ENCODE assay signal across 8 mouse cellular contexts in genomic region chr9:66620581-66620981, GRCm38 (mm10). TPM values are rescaled to one million over a fixed set of nuclear protein-coding genes. Genes with fewer than 3 reads are reported as not detected.
A peak's percentile ranks its signal among the peaks of the same experiment; 100 is the strongest.
DNase-seq lines count a peak whose midpoint lies in the region; ATAC-seq and TF ChIP-seq lines count a peak whose summit lies in the region.

No protein-coding gene starts in this region.

- peak overlapping the region; percentile 82 for H3K27ac ChIP-seq in lung, embryonic 14.5 days (ENCODE audit: low read depth)

- 6% methylated on average over 6 of the region's 6 CpGs for WGBS in lung, embryonic 14.5 days

- peak overlapping the region; percentile 18 for H3K4me2 ChIP-seq in lung, embryonic 14.5 days

- no peaks in the 10 kb centered on the region for H3K27me3 ChIP-seq in lung, embryonic 14.5 days (ENCODE audit: insufficient read depth, low read length)

- peak; percentile 91 for ATAC-seq in lung, embryonic 14.5 days (ENCODE audit: insufficient read depth)

- no peaks in the 10 kb centered on the region for H3K36me3 ChIP-seq in lung, embryonic 14.5 days (ENCODE audit: insufficient read depth)

- H3K4me1 ChIP-seq in lung, embryonic 14.5 days (ENCODE audit: insufficient read depth) = peaks cover 8% of the 10 kb centered on the region

- TF ChIP-seq POLR2A in brain, embryonic 14.5 days (IDR thresholded peaks at IDR 0.05; ENCODE audit: borderline replicate concordance, extremely low read depth, insufficient read depth, insufficient read length, poor library complexity, severe bottlenecking) = no peak

- no peak for TF ChIP-seq CTCF in brain, embryonic 14.5 days (IDR thresholded peaks at IDR 0.05; ENCODE audit: borderline replicate concordance, extremely low read depth, insufficient read depth, insufficient read length)
- TF ChIP-seq CTCF in lung, embryonic 14.5 days (IDR thresholded peaks at IDR 0.05; ENCODE audit: low read depth) = no peak

- peak; percentile 96 for DNase-seq in 416B (ENCODE audit: low read depth)
- DNase-seq in brain, embryonic 14.5 days (ENCODE audit: low read depth) = peak; percentile 64
- DNase-seq in heart, adult 11 months = peak; percentile 99
- DNase-seq in kidney, adult 18-20 months = peak; percentile 51
- DNase-seq in lung, embryonic 14.5 days = peak; percentile 84
- peak; percentile 56 for DNase-seq in retina, embryonic 14.5 days (ENCODE audit: low spot score)
- DNase-seq in cerebellum, adult 8-10 months = no peak
- no peak for DNase-seq in T-cell, adult 2 months (ENCODE audit: low spot score)

- H3K9me3 ChIP-seq in lung, embryonic 14.5 days (ENCODE audit: low read depth, low read length) = no peaks in the 10 kb centered on the region

- no peak overlapping the region for H3K4me3 ChIP-seq in lung, embryonic 14.5 days (ENCODE audit: low read depth, low read length)

- 0 out of 2 replicates have a peak overlapping the region, but pooled peaks have one; percentile 6 for H3K9ac ChIP-seq in lung, embryonic 14.5 days

RNA-seq across cellular contexts. Expression of gene Usp3, which starts 27.6 kb away (rescaled TPM):
- 63.7 and 68.7 TPM in 2 replicates for polyA plus RNA-seq in brain, embryonic 14.5 days (2012; rRNA removed)
- polyA plus RNA-seq in lung, embryonic 14.5 days (2014; fragmentation: Nextera tagmentation; extraction: Ambion mirVana) = 73.7 and 73.9 TPM in 2 replicates

Comparison
In these comparisons a context has a peak if more than half of its experiments do, and no peak if none do; other contexts are left out.
1. DNase-seq: peak in 416B (single experiment), brain, embryonic 14.5 days (single experiment), heart, adult 11 months (single experiment), kidney, adult 18-20 months (single experiment), lung, embryonic 14.5 days (single experiment) and retina, embryonic 14.5 days (single experiment); none in cerebellum, adult 8-10 months (single experiment) and T-cell, adult 2 months (single experiment).